Mouse (Mus musculus) forebrain, postnatal 0 days (tissue): ENCODE results near the gene Rapgef5. TPM values are rescaled to one million over a fixed set of nuclear protein-coding genes. Genes with fewer than 3 reads are reported as not detected.
A peak's percentile ranks its signal among the peaks of the same experiment; 100 is the strongest.

Source experiments
- ATAC-seq: fragments of 200-750 bp; cut with Nextera tagmentation; 2 replicates; pipeline ENCODE4 v1.8.0; 2017; ENCODE audit warnings: mild to moderate bottlenecking, moderate library complexity
- DNase-seq: peaks from one replicate; pipeline ENCODE4 v3.0.0-alpha.2; 2015
- H3K27ac ChIP-seq: fragments of 300-500 bp; sonication (generic); 2 replicates; pipeline ENCODE4 v1.5.1; 2014; ENCODE audit warnings: low read depth, mild to moderate bottlenecking, antibody characterized with exemption, low read length, moderate library complexity, mixed read lengths
- H3K27me3 ChIP-seq: fragments of 300-500 bp; sonication (generic); 2 replicates; pipeline ENCODE4 v1.6.1; 2014; ENCODE audit warnings: mild to moderate bottlenecking, low read length, mixed read lengths; ENCODE audit not compliant: insufficient read depth
- H3K36me3 ChIP-seq: fragments of 300-500 bp; sonication (generic); 2 replicates; pipeline ENCODE4 v1.6.1; 2014; ENCODE audit warnings: mild to moderate bottlenecking, moderate library complexity; ENCODE audit not compliant: insufficient read depth
- H3K4me1 ChIP-seq: fragments of 300-500 bp; sonication (generic); 2 replicates; pipeline ENCODE4 v1.6.1; 2014; ENCODE audit warnings: antibody characterized with exemption; ENCODE audit not compliant: insufficient read depth
- H3K4me2 ChIP-seq: fragments of 300-500 bp; sonication (generic); 2 replicates; pipeline ENCODE4 v1.6.1; 2014; ENCODE audit warnings: low read depth, mild to moderate bottlenecking, moderate library complexity
- H3K4me3 ChIP-seq: fragments of 300-500 bp; sonication (generic); 2 replicates; pipeline ENCODE4 v1.5.1; 2014; ENCODE audit warnings: low read depth, low read length, mixed read lengths
- H3K9ac ChIP-seq: fragments of 300-500 bp; sonication (generic); 2 replicates; pipeline ENCODE4 v1.6.1; 2014; ENCODE audit warnings: mild to moderate bottlenecking
- H3K9me3 ChIP-seq: fragments of 300-500 bp; sonication (generic); 2 replicates; pipeline ENCODE4 v1.6.1; 2016; ENCODE audit warnings: low read length
- CTCF ChIP-seq: sonication (generic); IDR thresholded peaks from 2 replicates; pipeline ENCODE4 v1.5.1; 2016; ENCODE audit warnings: antibody characterized with exemption, control low read depth, low read depth
- WGBS: fragments of 180-500 bp; shearing (Covaris S2); extraction: QIAGEN DNeasy Blood & Tissue Kit; methylation state at CpG from one replicate; pipeline ENCODE4 v1.1.7; 2014; 5-methylcytosine and 5-hydroxymethylcytosine counted together
- polyA plus RNA-seq: library from polyadenylated mRNA; unstranded; fragments of >200 nt; fragmentation: Nextera tagmentation; extraction: Ambion mirVana; gene quantifications from 2 replicates; pipeline ENCODE4 v1.2.1, GENCODE M21; 2015
- total RNA-seq: library from RNA; depleted of rRNA; stranded (reverse); fragments of >200 nt; gene quantifications from 2 replicates; pipeline ENCODE4 v1.2.3, GENCODE M21; 2014

Rapgef5 gene
- total and polyA plus RNA-seq, 2 experiments from 2014 or later: 30.5 to 60.9 TPM

GRCm38 (mm10) chr12:117760373-117760772 is 244.1 kb downstream of the Rapgef5 start:
- Histone ChIP-seq H3K27me3 (no peaks in the 10 kb centered on the region), H3K4me2 (no peak overlapping the region), H3K4me3 (no peak overlapping the region), H3K36me3 (peaks cover 31% of the 10 kb centered on the region), H3K9me3 (no peaks in the 10 kb centered on the region), H3K9ac (no peak overlapping the region), H3K4me1 (peaks cover 9% of the 10 kb centered on the region; the same call in 1 of the 2 replicates), H3K27ac (no peak overlapping the region)
- ATAC-seq (no peak), DNase-seq (no peak)
- no peak for TF ChIP-seq CTCF
- 91% methylated on average over 5 of the region's 5 CpGs for WGBS

DNA sequence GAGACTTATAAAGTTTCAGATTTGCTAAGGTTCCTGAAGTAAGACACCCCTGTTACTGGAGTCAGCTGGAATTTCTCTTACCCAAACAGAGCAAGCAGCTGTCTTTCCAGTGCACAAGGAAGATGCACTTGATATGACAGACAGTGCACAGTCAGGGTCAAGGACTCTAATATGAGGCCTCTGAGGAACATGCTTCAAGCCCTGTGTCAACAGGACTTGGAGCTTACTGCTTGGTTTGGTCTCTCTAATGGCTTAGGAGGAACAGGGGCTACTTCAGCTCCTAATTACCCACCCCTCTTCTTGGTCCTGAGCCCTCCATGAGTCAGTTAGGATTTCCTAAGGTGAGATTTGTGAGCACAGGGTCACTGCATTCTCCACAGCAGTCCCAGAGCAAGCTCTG is 244.6 kb downstream of the Rapgef5 start:
- Histone ChIP-seq H3K27ac (no peak overlapping the region), H3K4me3 (no peak overlapping the region), H3K36me3 (peaks cover 26% of the 10 kb centered on the region), H3K27me3 (no peaks in the 10 kb centered on the region), H3K4me2 (no peak overlapping the region), H3K4me1 (peaks cover 9% of the 10 kb centered on the region; the same call in 1 of the 2 replicates), H3K9ac (no peak overlapping the region), H3K9me3 (no peaks in the 10 kb centered on the region)
- TF ChIP-seq CTCF: no peak
- ATAC-seq: no peak
- DNase-seq: no peak

- ATAC-seq: peak; percentile 90
Measured at GRCm38 (mm10) chr12:117761698-117762097, 245.4 kb downstream of the Rapgef5 start.

DNA sequence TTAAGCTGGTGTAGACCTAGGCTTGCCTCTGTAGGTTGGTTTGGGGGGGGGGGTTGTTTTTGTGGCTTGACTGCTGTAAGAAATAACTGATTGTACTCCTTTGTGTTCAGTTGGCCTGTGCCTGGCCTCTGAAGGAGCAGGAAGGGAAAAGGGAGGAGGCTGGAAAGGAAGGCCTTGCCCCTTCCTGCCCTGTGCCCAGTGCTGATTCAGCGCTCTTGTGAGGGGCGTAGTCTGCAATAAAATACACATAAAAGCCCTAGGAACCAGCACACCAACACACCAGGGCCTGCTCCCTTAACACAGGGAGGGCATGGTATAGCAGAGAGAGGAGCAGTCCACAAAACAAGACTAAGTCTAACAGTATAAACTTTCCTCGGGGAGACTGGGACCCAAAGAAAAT is 247.0 kb downstream of the Rapgef5 start:
- no peak overlapping the region for H3K4me3 ChIP-seq
- no peak for ATAC-seq
- WGBS: 88% methylated on average over 3 of the region's 3 CpGs
- no peak for DNase-seq
- no peaks in the 10 kb centered on the region for H3K27me3 ChIP-seq
- H3K9me3 ChIP-seq: no peaks in the 10 kb centered on the region
- no peak overlapping the region for H3K4me2 ChIP-seq
- H3K9ac ChIP-seq: no peak overlapping the region
- TF ChIP-seq CTCF: no peak
- peaks cover 6% of the 10 kb centered on the region; the same call in 1 of the 2 replicates for H3K36me3 ChIP-seq
- no peak overlapping the region for H3K27ac ChIP-seq
- peaks cover 9% of the 10 kb centered on the region; the same call in 1 of the 2 replicates for H3K4me1 ChIP-seq

More at GRCm38 (mm10) chr12:117761698-117762097, 245.4 kb downstream of the Rapgef5 start:
- no peak for TF ChIP-seq CTCF
- peaks cover 9% of the 10 kb centered on the region; the same call in 1 of the 2 replicates for H3K4me1 ChIP-seq
- no peak overlapping the region for H3K27ac ChIP-seq
- peak; percentile 74 for DNase-seq
- H3K36me3 ChIP-seq: peaks cover 18% of the 10 kb centered on the region
- no peak overlapping the region for H3K4me2 ChIP-seq
- H3K27me3 ChIP-seq: no peaks in the 10 kb centered on the region
- H3K9me3 ChIP-seq: no peaks in the 10 kb centered on the region
- H3K4me3 ChIP-seq: no peak overlapping the region
- 14% methylated on average over 1 of the region's 1 CpGs for whole genome bisulfite sequencing
- no peak overlapping the region for H3K9ac ChIP-seq

GRCm38 (mm10) chr12:117764839-117765238 is 248.6 kb downstream of the Rapgef5 start:
- Histone ChIP-seq H3K27me3 (no peaks in the 10 kb centered on the region), H3K9ac (no peak overlapping the region), H3K36me3 (no peaks in the 10 kb centered on the region), H3K9me3 (no peaks in the 10 kb centered on the region), H3K4me3 (no peak overlapping the region), H3K4me1 (peaks cover 9% of the 10 kb centered on the region; the same call in 1 of the 2 replicates), H3K27ac (no peak overlapping the region), H3K4me2 (no peak overlapping the region)
- peak; percentile 95 for DNase-seq
- peak; percentile 80 for ATAC-seq
- TF ChIP-seq CTCF: peak; percentile 98
- WGBS: 8% methylated on average over 7 of the region's 7 CpGs

- no peak overlapping the region for H3K4me3 ChIP-seq
- 6% methylated on average over 5 of the region's 5 CpGs for WGBS
Measured at GRCm38 (mm10) chr12:117769113-117769512, 252.8 kb downstream of the Rapgef5 start.

DNA sequence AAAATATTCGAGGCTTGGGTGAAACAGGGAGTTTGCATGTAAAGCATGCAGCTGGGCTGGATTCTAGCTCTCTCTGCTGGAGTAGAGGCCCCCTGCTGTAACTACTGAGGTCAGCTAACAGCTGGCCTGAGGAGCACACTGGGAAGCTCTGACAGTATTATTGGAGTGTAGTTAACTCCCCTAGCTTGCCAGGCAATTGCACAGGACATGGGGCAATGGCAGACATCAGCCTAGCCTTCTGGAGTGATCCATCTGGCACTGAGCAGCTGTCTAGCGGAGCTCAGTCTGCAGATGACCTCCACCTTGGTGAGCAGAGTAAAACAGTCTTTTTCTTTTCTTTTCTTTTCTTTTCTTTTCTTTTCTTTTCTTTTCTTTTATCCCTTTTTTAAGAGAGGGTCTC is 253.9 kb downstream of the Rapgef5 start:
- H3K9me3 ChIP-seq: no peaks in the 10 kb centered on the region
- no peak overlapping the region for H3K9ac ChIP-seq
- 45% methylated on average over 2 of the region's 2 CpGs for WGBS
- ATAC-seq (no peak), DNase-seq (no peak)
- no peak overlapping the region for H3K4me2 ChIP-seq
- no peaks in the 10 kb centered on the region for H3K4me1 ChIP-seq
- H3K27ac ChIP-seq: no peak overlapping the region
- H3K27me3 ChIP-seq: no peaks in the 10 kb centered on the region
- TF ChIP-seq CTCF: no peak
- no peaks in the 10 kb centered on the region for H3K36me3 ChIP-seq
- H3K4me3 ChIP-seq: no peak overlapping the region

More at GRCm38 (mm10) chr12:117769113-117769512, 252.8 kb downstream of the Rapgef5 start:
- Histone ChIP-seq H3K9me3 (no peaks in the 10 kb centered on the region), H3K27ac (no peak overlapping the region), H3K27me3 (no peaks in the 10 kb centered on the region), H3K4me2 (no peak overlapping the region), H3K9ac (no peak overlapping the region), H3K4me1 (no peaks in the 10 kb centered on the region), H3K36me3 (no peaks in the 10 kb centered on the region)
- ATAC-seq: peak; percentile 54
- peak; percentile 90 for DNase-seq
- peak; percentile 90 for TF ChIP-seq CTCF
